Mouse (Mus musculus): ENCODE measurements at regions not wholly inside any gene's neighbourhood (a gene's known extent, or its start where the extent isn't known, plus 50 kb on each side); places are given as distances from the start of the nearest gene placed in this dataset.

DNA sequence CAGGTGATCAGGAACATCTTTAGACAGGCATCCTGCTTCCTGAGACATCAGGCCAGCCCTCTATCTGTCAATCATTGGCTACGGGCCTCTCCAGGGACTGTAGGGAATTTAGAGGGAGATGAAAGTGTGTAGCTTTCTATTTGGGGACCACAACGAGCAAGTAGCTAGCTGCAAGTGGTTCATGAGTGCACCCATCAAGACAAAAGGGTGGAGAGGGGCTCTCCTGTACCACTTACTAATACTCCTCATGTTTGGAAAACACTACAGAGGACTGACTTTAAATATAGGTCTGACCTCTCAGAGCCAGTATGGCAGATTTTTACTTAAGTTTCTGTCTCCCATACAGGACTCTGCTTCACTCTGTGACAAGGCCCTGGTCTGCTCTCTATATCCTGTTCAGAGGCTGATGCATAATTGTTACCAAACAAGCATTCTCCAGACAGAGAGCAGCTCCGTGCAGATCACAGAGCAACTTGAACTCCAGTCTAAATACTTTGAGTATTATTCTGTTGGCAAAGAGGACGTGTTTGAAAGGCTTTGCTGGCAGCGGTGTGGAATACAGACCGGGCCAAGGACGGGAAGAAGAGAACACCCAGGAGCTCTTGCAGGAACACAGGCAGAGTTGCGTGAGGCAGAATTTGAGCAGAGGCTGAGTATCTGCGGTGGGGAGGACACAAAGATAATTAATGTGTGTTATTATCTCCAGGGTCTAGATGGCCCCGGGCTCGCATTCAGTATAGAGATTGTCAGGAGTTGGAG is 56.2 kb upstream of the Gm6993 start:
- DNase-seq (ENCODE audit: low spot score) = no peak
- no peaks in the 10 kb centered on the region for H3K27me3 ChIP-seq (ENCODE audit: low read depth, poor library complexity, severe bottlenecking)
- H3K9me3 ChIP-seq (replicated peaks) = no peaks in the 10 kb centered on the region
- peak overlapping the region; percentile 39 for H3K27ac ChIP-seq
- peaks cover 24% of the 10 kb centered on the region for H3K4me1 ChIP-seq
- no peak overlapping the region for H3K4me3 ChIP-seq
- 76% methylated on average over 11 of the region's 11 CpGs for WGBS
- H3K36me3 ChIP-seq = no peaks in the 10 kb centered on the region

DNA sequence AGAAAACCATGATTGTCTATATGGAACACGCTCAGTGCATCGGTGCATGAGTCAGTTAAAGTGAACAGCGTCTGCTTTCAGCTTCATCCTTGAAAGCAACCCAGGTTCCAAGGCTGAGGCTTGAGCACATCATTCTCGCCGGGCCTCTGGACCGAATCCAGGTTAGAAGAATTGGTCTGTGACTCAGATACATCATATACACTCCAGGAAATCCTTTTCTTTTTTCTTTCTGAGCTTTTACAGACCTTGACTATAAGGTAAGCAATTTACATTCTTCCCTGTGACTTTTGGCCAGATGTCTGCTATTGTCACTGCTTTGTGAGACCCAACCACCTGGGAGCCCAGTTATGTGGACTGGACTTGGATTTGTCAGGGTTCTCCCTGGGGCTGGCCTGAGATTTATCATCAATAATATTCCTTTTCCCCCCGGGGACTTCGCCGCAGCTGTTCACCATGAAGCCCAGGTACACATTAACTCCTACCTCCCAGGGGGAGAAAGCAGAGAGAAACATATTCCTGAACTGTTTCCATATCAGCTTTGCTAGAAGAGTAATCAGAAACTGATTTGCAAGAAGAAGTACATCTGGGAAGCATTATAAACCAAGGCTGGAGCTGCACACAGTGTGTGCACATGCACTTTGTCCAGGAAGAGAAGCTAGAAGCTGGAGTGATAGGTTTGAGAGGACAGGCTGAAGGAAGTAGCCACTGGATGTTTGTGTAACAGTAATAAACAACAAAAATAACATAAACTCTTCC is 55.2 kb upstream of the Gm6993 start:
- DNase-seq (ENCODE audit: low spot score) = peak; percentile 42
- H3K9me3 ChIP-seq (replicated peaks) = no peaks in the 10 kb centered on the region
- no peak overlapping the region for H3K4me3 ChIP-seq
- WGBS = 75% methylated on average over 9 of the region's 9 CpGs
- H3K4me1 ChIP-seq = peaks cover 24% of the 10 kb centered on the region
- peak overlapping the region; percentile 67 for H3K27ac ChIP-seq
- no peaks in the 10 kb centered on the region for H3K36me3 ChIP-seq
- no peaks in the 10 kb centered on the region for H3K27me3 ChIP-seq (ENCODE audit: low read depth, poor library complexity, severe bottlenecking)

DNA sequence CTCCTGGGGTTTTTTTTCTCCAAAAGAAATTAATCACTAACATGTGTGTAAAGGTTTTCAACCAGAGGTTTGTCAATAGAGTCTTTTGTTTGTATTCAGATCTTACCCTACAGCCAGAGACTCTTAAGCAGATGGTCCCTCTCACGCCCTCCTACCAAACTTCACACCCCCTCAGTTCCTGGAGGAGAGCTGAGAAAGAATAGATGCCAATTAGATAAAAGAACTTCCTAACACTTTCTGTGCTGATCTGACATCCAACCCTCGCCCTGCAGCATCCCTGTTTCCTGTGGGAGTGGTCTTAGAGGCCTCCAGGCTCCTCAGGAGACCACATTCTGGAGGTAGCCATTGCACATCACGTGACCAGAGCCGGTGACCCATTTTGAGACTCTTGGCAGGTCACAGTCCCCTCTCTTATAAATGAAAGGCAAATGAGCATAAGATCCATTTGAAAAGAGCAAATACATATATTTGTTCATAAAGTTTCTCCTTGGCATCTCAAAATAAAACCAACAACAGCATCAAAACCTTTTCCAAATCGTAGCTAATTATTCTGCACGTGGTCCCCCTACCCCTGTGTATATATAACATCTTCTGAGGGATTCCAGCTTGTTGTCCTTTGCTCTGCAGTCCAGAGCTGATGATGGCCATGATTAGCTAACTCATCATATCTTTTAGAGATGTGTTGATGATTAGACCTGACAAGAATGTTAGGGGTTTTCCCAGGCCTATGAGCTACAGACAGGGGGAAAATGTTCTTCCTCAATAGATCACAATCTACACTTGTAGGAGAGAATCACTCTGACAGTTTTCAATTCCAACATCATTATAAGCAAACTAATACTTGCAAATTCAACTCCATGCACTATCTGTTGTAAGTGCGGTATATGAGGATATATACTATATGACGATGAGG is 54.4 kb upstream of the Gm6993 start:
- H3K4me3 ChIP-seq = no peak overlapping the region
- H3K27ac ChIP-seq = peak overlapping the region; percentile 67; the same call in 1 of the 2 replicates
- no peak for DNase-seq (ENCODE audit: low spot score)
- no peaks in the 10 kb centered on the region for H3K9me3 ChIP-seq (replicated peaks)
- H3K27me3 ChIP-seq (ENCODE audit: low read depth, poor library complexity, severe bottlenecking) = no peaks in the 10 kb centered on the region
- H3K4me1 ChIP-seq = peaks cover 24% of the 10 kb centered on the region
- 75% methylated on average over 8 of the region's 8 CpGs for WGBS
- H3K36me3 ChIP-seq = no peaks in the 10 kb centered on the region

DNA sequence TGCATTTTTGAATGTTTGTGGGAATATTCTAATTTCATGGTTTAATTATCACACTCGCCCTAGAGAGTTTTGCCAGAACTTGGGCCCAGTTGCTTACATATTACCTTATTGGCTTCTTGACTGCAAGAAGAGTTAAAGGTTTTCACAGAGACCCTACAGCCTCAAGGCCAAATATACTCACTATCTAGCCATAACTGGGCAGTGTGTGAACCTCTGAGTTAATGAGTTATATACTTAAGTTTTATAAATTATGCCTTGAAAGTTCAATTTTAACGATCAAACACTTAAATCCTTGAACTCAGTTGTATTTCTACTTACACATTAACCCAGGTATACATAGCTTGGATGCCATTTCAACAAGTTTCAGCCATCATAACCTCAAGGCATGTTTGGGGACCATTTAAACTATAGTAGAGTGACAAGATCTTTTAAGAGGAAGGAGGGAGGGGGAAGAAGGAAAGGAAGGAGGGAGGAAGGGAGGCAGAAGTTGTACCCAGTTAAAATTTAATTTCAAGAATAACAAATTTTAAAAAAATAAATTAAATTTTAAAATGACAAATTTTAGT is 52.5 kb upstream of the Gm6993 start:
- Histone ChIP-seq H3K4me3 (no peak overlapping the region), H3K9me3 (replicated peaks) (no peaks in the 10 kb centered on the region), H3K27ac (no peak overlapping the region), H3K36me3 (no peaks in the 10 kb centered on the region), H3K4me1 (peaks cover 27% of the 10 kb centered on the region), H3K27me3 (ENCODE audit: low read depth, poor library complexity, severe bottlenecking) (no peaks in the 10 kb centered on the region)
- DNase-seq (ENCODE audit: low spot score) = no peak
- 95% methylated on average over 2 of the region's 2 CpGs for WGBS

DNA sequence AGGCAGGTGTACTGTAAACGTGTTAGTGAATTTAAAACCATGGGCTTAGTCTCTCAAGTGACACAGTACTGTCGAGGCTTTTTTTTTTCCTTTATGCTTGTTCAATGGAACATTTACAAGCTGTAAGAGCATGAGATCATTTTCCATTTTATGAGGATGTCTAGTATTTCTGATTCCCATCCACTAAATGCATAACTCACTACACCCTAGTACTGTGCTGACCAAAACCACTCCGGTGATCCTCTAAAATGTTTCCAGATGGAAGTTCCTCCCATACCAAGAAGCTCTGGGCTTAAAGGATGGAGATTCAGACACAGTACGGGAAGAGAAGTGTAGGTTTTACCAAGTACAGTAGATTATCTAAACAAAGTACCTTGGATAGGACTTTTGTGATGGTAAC is 50.3 kb upstream of the Gm6993 start:
- Histone ChIP-seq H3K36me3 (no peaks in the 10 kb centered on the region), H3K27ac (no peak overlapping the region), H3K4me3 (no peak overlapping the region), H3K27me3 (ENCODE audit: low read depth, poor library complexity, severe bottlenecking) (no peaks in the 10 kb centered on the region), H3K4me1 (peaks cover 15% of the 10 kb centered on the region), H3K9me3 (replicated peaks) (no peaks in the 10 kb centered on the region)
- no peak for DNase-seq (ENCODE audit: low spot score)
- WGBS = 84% methylated on average over 4 of the region's 4 CpGs

All from limb, embryonic 10.5 days (tissue).